25 mouse cellular contexts compared by ENCODE assay signal in the genomic region with DNA sequence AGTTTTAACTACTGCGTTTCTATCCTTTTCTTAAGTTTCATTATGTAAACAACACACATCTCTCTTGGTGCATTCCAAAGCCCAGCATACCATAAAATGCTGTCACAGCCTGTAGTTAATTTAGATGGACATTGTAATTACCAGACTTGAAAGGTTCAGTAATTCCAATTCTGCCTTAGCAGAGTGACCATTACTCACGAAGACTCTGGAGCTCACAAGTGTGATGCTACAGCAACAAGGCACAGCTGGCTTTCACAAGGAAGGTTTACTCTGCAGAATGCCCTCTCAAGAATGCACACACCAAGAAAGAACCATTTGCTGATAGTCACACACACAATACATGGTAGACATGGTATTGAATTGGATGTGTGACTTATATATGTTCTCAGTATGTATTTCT.
DNase-seq lines count a peak whose midpoint lies in the region; ATAC-seq and TF ChIP-seq lines count a peak whose summit lies in the region.
"Had no signal": no experiment of that assay in that cellular context is flagged by ENCODE, and none has a peak within 500 bp of the region (broad histone marks: within the 10 kb centered on the region; RNA-seq: fewer than 3 reads in every experiment).

No protein-coding gene starts in this region.

- no peak for DNase-seq in gastrocnemius, adult 2 months
- DNase-seq in gastrocnemius, postnatal 25 days: no peak
- no peak for DNase-seq in kidney, adult 9 months
- peak; percentile 51 for DNase-seq in 3T3-L1 (ENCODE audit: low read depth, low spot score)
- DNase-seq in layer of hippocampus, postnatal 14 days (ENCODE audit: low spot score in 2 of 2): no peak
- no peak for DNase-seq in layer of hippocampus, adult 18-20 months (ENCODE audit: low spot score in 2 of 2)
- DNase-seq: adrenal gland, adult 8-10 months; adrenal gland, postnatal 25 days; cerebellum, adult 11-12 months; cerebellum, adult 8-10 months; cerebellum, postnatal 10 days; cerebellum, postnatal 36 days; forebrain, postnatal 0 days; gastrocnemius, postnatal 10 days; heart, adult 11 months; heart, postnatal 14 days; heart, postnatal 4 days had no signal

- no peaks in the 10 kb centered on the region for H3K36me3 ChIP-seq in kidney, embryonic 15.5 days
- H3K36me3 ChIP-seq: heart, embryonic 13.5 days had no signal

- intact Hi-C loops in gastrocnemius, adult 2 months (cut with DNase I): no loop called here

- peak; percentile 82 for ATAC-seq in kidney, embryonic 15.5 days (replicated peaks; ENCODE audit: low FRiP score)
- ATAC-seq: activated CD4-positive, CD25-positive, alpha-beta regulatory T cell, adult 4 months; forebrain, embryonic 14.5 days; forebrain, postnatal 0 days; hindbrain, postnatal 0 days; inflammation-experienced regulatory T-cells, adult 6 months had no signal

- TF ChIP-seq POLR2A in embryonic fibroblast, embryonic 13.5 days (IDR thresholded peaks at IDR 0.05; ENCODE audit: low read depth, low read length): no peak

- TF ChIP-seq CTCF in gastrocnemius, adult 2 months (IDR thresholded peaks at IDR 0.05): no peak
- no peak for TF ChIP-seq CTCF in embryonic fibroblast, embryonic 13.5 days (IDR thresholded peaks at IDR 0.05; ENCODE audit: borderline replicate concordance, insufficient read depth, low read length)

- H3K9me3 ChIP-seq in kidney, embryonic 15.5 days (replicated peaks): no peaks in the 10 kb centered on the region
- H3K9me3 ChIP-seq: heart, embryonic 13.5 days had no signal

- peak overlapping the region; percentile 41 for H3K27ac ChIP-seq in gastrocnemius, adult 2 months
- no peak overlapping the region for H3K27ac ChIP-seq in kidney, embryonic 15.5 days
- peak overlapping the region; percentile 69 for H3K27ac ChIP-seq in embryonic fibroblast, embryonic 13.5 days (ENCODE audit: insufficient read depth, low read length)
- H3K27ac ChIP-seq: heart, embryonic 13.5 days; hindbrain, embryonic 14.5 days; hindbrain, postnatal 0 days had no signal

- H3K27me3 ChIP-seq in kidney, embryonic 15.5 days: no peaks in the 10 kb centered on the region
- H3K27me3 ChIP-seq: heart, embryonic 13.5 days had no signal

- H3K4me1 ChIP-seq in kidney, embryonic 15.5 days: no peaks in the 10 kb centered on the region; the same call in 1 of the 2 replicates
- peaks cover 2% of the 10 kb centered on the region; the same call in 1 of the 2 replicates for H3K4me1 ChIP-seq in embryonic fibroblast, embryonic 13.5 days (ENCODE audit: control insufficient read depth, insufficient read depth, low read length)
- H3K4me1 ChIP-seq: heart, embryonic 13.5 days had no signal

- no peak overlapping the region for H3K4me2 ChIP-seq in kidney, embryonic 15.5 days
- H3K4me2 ChIP-seq: heart, embryonic 13.5 days; hindbrain, embryonic 14.5 days had no signal

- WGBS in kidney, embryonic 15.5 days: 16% methylated on average over 2 of the region's 2 CpGs

- no peak overlapping the region for H3K4me3 ChIP-seq in gastrocnemius, adult 2 months
- H3K4me3 ChIP-seq in kidney, embryonic 15.5 days (replicated peaks): no peak overlapping the region
- H3K4me3 ChIP-seq in embryonic fibroblast, embryonic 13.5 days (ENCODE audit: insufficient read depth, low read length): no peak overlapping the region
- H3K4me3 ChIP-seq: heart, embryonic 13.5 days had no signal

- H3K9ac ChIP-seq in kidney, embryonic 15.5 days: no peak overlapping the region
- H3K9ac ChIP-seq: forebrain, postnatal 0 days; heart, embryonic 13.5 days; hindbrain, embryonic 14.5 days had no signal
